ENCODE assay signal across 27 mouse cellular contexts in genomic region chr10:111416611-111417130, GRCm38 (mm10). TPM values are rescaled to one million over a fixed set of nuclear protein-coding genes. Genes with fewer than 3 reads are reported as not detected.
DNase-seq lines count a peak whose midpoint lies in the region; ATAC-seq and TF ChIP-seq lines count a peak whose summit lies in the region.
"Had no signal": no experiment of that assay in that cellular context is flagged by ENCODE, and none has a peak within 500 bp of the region (broad histone marks: within the 10 kb centered on the region; RNA-seq: fewer than 3 reads in every experiment).

No protein-coding gene starts in this region.

- WGBS in heart, embryonic 12.5 days, result 89% methylated on average over 6 of the region's 6 CpGs

- 0 out of 2 replicates have a peak overlapping the region, but pooled peaks have one; percentile 6 for H3K9ac ChIP-seq in ES-E14 (ENCODE audit: insufficient read depth, low read depth, low read length, poor library complexity, severe bottlenecking)
- H3K9ac ChIP-seq in heart, embryonic 12.5 days, result no peak overlapping the region
- H3K9ac ChIP-seq: forebrain, embryonic 13.5 days; limb, embryonic 13.5 days; liver, embryonic 12.5 days; lung, embryonic 14.5 days; midbrain, embryonic 15.5 days had no signal

- in situ Hi-C loops in ES-E14 (cut with MboI; ENCODE audit: low sequenced_read_pairs in 2 of 2, unreplicated experiment in 2 of 2), result no loop called here

- H3K36me3 ChIP-seq in ES-E14 (ENCODE audit: control insufficient read depth, insufficient read depth, low read length, poor library complexity, severe bottlenecking), result no peaks in the 10 kb centered on the region
- no peaks in the 10 kb centered on the region for H3K36me3 ChIP-seq in heart, embryonic 12.5 days
- H3K36me3 ChIP-seq: hindbrain, embryonic 10.5 days; limb, embryonic 13.5 days; liver, embryonic 12.5 days; midbrain, embryonic 10.5 days; midbrain, embryonic 15.5 days had no signal

- H3K4me1 ChIP-seq in ES-E14 (ENCODE audit: control insufficient read depth in 2 of 2, insufficient read depth in 2 of 2, low read length in 2 of 2, poor library complexity in 1 of 2), result peaks cover 3 to 24% of the 10 kb centered on the region in 2 experiments; a peak in 3 of 4 replicates
- H3K4me1 ChIP-seq in heart, embryonic 12.5 days (replicated peaks), result peaks cover 24% of the 10 kb centered on the region

- no peaks in the 10 kb centered on the region for H3K27me3 ChIP-seq in heart, embryonic 12.5 days (replicated peaks)
- H3K27me3 ChIP-seq: forebrain, embryonic 13.5 days; limb, embryonic 13.5 days; liver, embryonic 12.5 days; midbrain, embryonic 15.5 days; Patski had no signal

- H3K4me3 ChIP-seq in ES-E14 (ENCODE audit: insufficient read depth in 1 of 2, low read depth in 1 of 2, low read length in 2 of 2, poor library complexity in 1 of 2, severe bottlenecking in 1 of 2), result no peak overlapping the region
- H3K4me3 ChIP-seq in heart, embryonic 12.5 days, result no peak overlapping the region
- H3K4me3 ChIP-seq: forebrain, embryonic 13.5 days; hindbrain, embryonic 10.5 days; limb, embryonic 13.5 days; liver, embryonic 12.5 days; midbrain, embryonic 10.5 days; midbrain, embryonic 15.5 days had no signal

- H3K9me3 ChIP-seq in ES-E14 (ENCODE audit: control insufficient read depth, insufficient read depth, low read depth, low read length), result no peaks in the 10 kb centered on the region
- H3K9me3 ChIP-seq in heart, embryonic 12.5 days (replicated peaks), result no peaks in the 10 kb centered on the region; the same call in 1 of the 2 replicates
- H3K9me3 ChIP-seq: forebrain, embryonic 13.5 days; hindbrain, embryonic 10.5 days; limb, embryonic 13.5 days; liver, embryonic 12.5 days; midbrain, embryonic 10.5 days; midbrain, embryonic 15.5 days had no signal

- H3K4me2 ChIP-seq in heart, embryonic 12.5 days, result no peak overlapping the region
- H3K4me2 ChIP-seq: forebrain, embryonic 13.5 days; limb, embryonic 13.5 days; liver, embryonic 12.5 days; lung, embryonic 14.5 days; midbrain, embryonic 15.5 days had no signal

- peak overlapping the region; percentile 27; the same call in 1 of the 2 replicates for H3K27ac ChIP-seq in ES-E14 (ENCODE audit: insufficient read depth, low read depth, low read length, poor library complexity, severe bottlenecking)
- no peak overlapping the region for H3K27ac ChIP-seq in heart, embryonic 12.5 days (ENCODE audit: poor library complexity, severe bottlenecking)
- H3K27ac ChIP-seq: forebrain, embryonic 13.5 days; hindbrain, embryonic 10.5 days; limb, embryonic 13.5 days; liver, embryonic 12.5 days; midbrain, embryonic 10.5 days; midbrain, embryonic 15.5 days had no signal

- no peak for ATAC-seq in heart, embryonic 12.5 days (ENCODE audit: insufficient number of reproducible peaks, low FRiP score)
- ATAC-seq: activated CD4-positive, CD25-positive, alpha-beta regulatory T cell, adult 4 months; CD4-positive, CD25-positive, alpha-beta regulatory T cell, adult 4 months; forebrain, embryonic 13.5 days; hindbrain, embryonic 16.5 days; liver, embryonic 12.5 days; midbrain, embryonic 15.5 days; Patski had no signal

- peak; percentile 35 for DNase-seq in adrenal gland, postnatal 14 days
- no peak for DNase-seq in adrenal gland, postnatal 4 days (ENCODE audit: low spot score in 2 of 2)
- DNase-seq in lung, postnatal 10 days, result peak; percentile 39
- DNase-seq in lung, postnatal 25 days (ENCODE audit: low spot score), result no peak
- no peak for DNase-seq in ES-E14 (ENCODE audit: low read depth, low spot score)
- DNase-seq in ZHBTc4 (ENCODE audit: low read depth, low spot score), result peak; percentile 80
- DNase-seq in embryo, embryonic 11 days, result no peak
- DNase-seq: adrenal gland, adult 8-10 months; cerebellum, adult 8-10 months; gastrocnemius, postnatal 10 days; heart, postnatal 14 days; kidney, adult 2 months; kidney, postnatal 10 days; lung, embryonic 14.5 days; thymus, adult 2 months; thymus, postnatal 36 days had no signal

TF ChIP-seq in ES-E14, 5 proteins besides CTCF, POLR2A, EP300 and RAD21:
- no peak for TF ChIP-seq MAFK (IDR thresholded peaks at IDR 0.05; ENCODE audit: insufficient read depth, low read depth, low read length)
- TF ChIP-seq ZNF384 (IDR thresholded peaks at IDR 0.05; ENCODE audit: low read depth, low read length), result no peak
- no peak for TF ChIP-seq ZC3H11A (IDR thresholded peaks at IDR 0.05; ENCODE audit: borderline replicate concordance, low read depth, low read length)
- no peak for TF ChIP-seq CHD2 (IDR thresholded peaks at IDR 0.05; ENCODE audit: low read depth, low read length)
- no peak for TF ChIP-seq HCFC1 (IDR thresholded peaks at IDR 0.05; ENCODE audit: borderline replicate concordance, insufficient read depth, low read length)

RNA-seq across cellular contexts. Expression of gene Nap1l1, which starts 56.4 kb away (rescaled TPM):
- 153 and 160 TPM in 2 replicates for total RNA-seq in adrenal gland, postnatal 14 days (2021)
- 100 to 1,000 TPM; 213 to 250 TPM for total RNA-seq in adrenal gland, postnatal 4 days (2021)
- 187 and 258 TPM in 2 replicates for total RNA-seq in ES-E14 (2012; rRNA removed)
- polyA plus RNA-seq in heart, embryonic 12.5 days (2016; fragmentation: Nextera tagmentation; extraction: Ambion mirVana), result 166 and 167 TPM in 2 replicates

Comparison
In these comparisons a context has a peak if more than half of its experiments do, and no peak if none do; other contexts are left out.
1. DNase-seq: peak in adrenal gland, postnatal 14 days (single experiment), lung, postnatal 10 days (single experiment) and ZHBTc4 (single experiment); none in adrenal gland, postnatal 4 days (0 of 2), lung, postnatal 25 days (single experiment), ES-E14 (single experiment) and embryo, embryonic 11 days (single experiment).